Mouse (Mus musculus) adrenal gland (tissue): ENCODE data around the gene Ipo7.

ENCODE experiments used
- intact Hi-C: fragments of 180-260 bp; cut with DNase I; formaldehyde crosslinking; loops from one replicate; pipeline ENCODE4 v1.15.1; 2025

The Ipo7 gene

DNA sequence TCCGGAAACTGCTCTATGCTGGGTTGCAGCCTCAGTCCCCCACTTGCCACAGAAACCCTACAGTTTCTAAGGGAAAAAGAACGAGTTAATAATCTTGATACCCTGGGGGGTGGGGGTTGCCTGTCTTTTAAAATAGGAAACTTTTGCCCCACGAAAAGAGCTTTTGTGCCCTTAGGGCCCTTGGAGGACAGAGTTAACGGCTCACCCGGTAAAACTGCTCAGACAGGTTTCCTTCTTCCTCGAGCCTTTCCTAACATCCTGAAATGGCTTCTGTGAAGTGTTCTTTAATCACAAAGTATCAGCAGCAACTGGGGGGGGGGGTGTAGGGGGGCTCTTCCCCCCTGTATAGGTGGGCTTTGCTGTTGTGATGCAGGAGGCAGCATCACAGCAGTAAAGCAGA lies 82.8 kb downstream of the Ipo7 start:
- intact Hi-C loops = no loop called here

DNA sequence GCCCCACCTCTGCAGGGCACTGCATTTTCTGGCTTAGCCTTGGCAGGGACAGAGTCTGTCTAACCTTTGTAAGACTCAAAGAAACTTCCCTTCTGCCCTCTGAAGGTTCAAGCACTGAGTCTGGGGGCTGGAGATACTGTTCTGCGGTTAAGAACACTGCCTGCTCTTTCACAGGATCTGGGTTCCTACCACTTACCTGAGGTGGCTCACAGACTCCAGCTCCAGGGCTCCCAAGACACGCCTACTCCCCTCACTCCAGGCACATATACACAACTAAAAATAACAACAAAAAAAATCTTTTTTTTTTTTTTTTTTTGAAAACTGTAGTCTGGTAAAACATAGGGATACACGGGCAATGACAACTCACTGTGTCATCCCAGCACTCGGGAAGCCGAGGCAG lies 83.2 kb downstream of the Ipo7 start:
- intact Hi-C loops = no loop called here

DNA sequence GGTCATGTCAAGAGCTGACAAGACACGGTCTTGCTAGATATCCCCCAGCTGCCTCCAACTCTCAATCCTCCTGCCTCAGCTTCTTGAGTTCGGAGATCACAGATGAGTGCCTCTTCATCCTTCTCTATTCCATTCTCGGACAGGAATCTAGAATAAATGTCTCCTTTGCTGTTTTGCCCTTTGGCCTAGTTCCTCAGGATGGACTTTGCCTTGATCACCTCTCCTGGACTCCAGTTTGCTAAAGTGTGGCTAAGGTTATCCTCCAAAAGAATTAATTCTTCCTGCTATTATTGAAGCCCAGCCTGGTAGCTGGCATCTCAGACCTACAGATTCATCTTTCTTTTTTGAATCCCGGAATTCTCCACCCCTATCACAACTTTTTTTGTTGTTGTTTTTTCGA lies 87.0 kb downstream of the Ipo7 start:
- intact Hi-C loops = no loop called here
